Mouse (Mus musculus) 3T3-L1 (cell line): ENCODE measurements around the gene Vps50.
"Not testable (repeated sequence)": the region's sequence is repeated elsewhere in the genome, so short reads cannot be mapped to it uniquely, and the experiment has no call there.

Experiments used
- DNase-seq: peaks from one replicate; pipeline ENCODE4 v3.0.0-alpha.2; 2015; ENCODE audit warnings: low read depth, low spot score

Gene Vps50

GRCm38 (mm10) chr6:3536048-3536447 is 37.9 kb downstream of the Vps50 start:
- no peak for DNase-seq

DNA sequence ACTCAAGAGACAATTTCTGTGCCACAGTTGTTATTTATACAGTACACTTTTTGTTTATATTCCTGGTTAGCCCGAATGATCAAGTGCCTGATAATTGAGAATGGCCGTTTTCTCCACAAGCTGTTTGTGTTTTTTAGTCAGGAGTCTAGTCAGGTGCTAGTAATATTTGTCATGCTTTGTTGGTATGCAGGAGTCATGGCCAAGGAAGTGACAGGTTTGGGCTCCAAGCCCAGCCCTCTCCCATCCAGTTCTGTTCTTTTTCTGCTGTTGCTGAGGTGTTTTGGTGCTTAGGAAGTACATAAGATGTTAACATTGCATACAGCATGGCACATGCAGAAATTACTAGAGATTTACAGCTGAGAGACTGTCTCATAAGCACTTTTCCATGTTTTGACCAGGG is 41.3 kb downstream of the Vps50 start:
- no peak for DNase-seq

DNA sequence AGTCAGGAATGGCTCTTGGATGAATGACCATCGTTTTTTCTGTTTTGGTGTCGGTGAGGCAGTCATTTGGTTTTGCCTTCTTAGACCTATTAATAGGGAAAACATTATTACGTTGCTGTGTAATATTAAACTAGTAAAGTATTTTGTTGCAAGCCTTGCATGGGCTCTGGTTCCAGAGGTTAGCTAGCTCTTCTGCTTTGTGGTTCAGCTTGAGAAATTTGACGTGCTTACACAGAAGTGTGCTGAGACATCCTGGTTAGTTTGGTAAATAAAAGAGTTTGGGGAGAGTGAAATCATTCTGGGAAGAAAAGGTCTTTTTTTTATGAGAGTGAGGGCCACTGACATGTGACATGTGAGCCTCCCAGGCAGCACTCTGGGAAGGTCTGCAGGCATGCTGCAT is 45.7 kb downstream of the Vps50 start:
- no peak for DNase-seq

GRCm38 (mm10) chr6:3544970-3545369 is 46.8 kb downstream of the Vps50 start:
- DNase-seq = no peak

- DNase-seq = no peak
These were observed 50.8 kb downstream of the Vps50 start for GRCm38 (mm10) chr6:3548959-3549358.

DNA sequence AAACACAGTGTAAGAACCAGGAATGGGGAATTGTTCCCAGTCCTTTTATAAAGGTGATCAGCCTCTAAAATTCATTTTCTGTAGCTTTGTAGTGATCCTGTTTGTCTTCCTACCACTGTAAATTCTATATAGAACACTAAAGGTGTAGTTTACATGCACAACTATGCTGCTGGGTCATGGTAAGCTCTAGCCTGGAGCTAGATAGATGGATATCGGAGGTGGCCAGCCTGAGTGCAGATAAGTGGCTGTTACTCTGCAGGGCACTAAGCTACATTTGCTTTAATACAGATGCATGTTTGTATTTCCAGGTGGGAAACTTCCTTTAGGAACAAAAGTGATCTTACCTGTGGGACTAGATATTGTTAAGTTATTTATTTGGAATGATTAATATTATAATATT is 51.8 kb downstream of the Vps50 start:
- no peak for DNase-seq

DNA sequence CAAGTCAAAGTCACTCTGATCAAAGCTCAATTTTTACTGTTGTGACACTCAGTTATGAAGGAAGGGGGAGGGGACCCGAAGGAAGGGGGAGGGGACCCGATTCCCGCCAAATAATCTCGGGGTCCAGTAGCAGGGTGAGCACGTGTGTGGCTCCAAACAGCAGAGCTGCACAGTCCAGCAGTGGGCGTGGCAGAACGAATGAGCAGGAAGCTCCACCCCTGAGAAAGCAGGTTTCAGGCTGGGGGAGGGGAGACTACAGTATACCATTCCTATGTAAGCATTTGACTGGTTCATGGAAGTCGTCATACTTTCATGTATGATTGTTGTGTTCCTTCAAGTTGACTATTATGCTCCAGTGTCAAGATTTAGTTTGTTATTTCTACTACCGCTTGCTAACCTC is 54.5 kb downstream of the Vps50 start:
- not testable (repeated sequence) for DNase-seq

- no peak for DNase-seq
These were observed 59.0 kb downstream of the Vps50 start for GRCm38 (mm10) chr6:3557177-3557576.

GRCm38 (mm10) chr6:3560009-3560408 is 61.8 kb downstream of the Vps50 start:
- no peak for DNase-seq

DNA sequence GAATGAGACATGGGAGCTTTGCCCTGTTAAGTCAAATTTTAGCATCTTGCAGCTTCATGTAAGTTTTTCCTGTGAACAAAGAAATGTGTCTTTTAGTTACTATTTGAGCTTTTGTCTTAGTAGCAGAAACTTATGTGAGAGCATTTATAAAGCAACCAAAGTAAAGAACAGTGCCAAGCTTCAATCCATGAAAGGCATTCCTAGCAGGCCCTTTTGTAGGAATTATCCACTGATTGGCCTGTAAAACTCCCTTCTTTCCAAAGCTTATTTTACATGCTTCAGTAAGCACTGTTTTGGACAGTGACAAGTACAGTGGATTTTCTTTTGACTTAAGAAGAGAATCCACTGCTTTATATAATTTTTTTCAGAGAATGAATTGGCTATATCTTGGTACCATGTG is 64.1 kb downstream of the Vps50 start:
- DNase-seq = no peak

GRCm38 (mm10) chr6:3564118-3564517 is 65.9 kb downstream of the Vps50 start:
- DNase-seq = not testable (repeated sequence)

DNA sequence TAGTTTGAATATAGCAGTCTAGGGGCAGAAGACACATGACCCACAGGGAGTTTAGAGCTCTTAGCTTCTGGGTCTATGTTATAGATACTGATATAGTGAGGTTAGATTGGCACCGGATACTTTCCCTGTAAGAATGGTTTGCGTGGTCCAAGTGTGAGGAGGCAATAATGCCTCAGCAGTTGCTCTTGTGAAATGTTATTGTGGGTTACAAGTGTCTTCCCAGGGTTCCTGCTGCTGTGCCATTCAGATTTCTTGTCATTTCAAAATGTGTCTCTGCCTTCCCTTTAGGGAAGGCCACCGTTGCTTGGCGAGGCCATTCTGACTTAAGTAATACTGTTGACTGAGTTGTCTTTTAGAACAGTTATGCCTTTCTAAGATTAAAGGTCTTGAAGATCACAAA is 66.8 kb downstream of the Vps50 start:
- no peak for DNase-seq

DNA sequence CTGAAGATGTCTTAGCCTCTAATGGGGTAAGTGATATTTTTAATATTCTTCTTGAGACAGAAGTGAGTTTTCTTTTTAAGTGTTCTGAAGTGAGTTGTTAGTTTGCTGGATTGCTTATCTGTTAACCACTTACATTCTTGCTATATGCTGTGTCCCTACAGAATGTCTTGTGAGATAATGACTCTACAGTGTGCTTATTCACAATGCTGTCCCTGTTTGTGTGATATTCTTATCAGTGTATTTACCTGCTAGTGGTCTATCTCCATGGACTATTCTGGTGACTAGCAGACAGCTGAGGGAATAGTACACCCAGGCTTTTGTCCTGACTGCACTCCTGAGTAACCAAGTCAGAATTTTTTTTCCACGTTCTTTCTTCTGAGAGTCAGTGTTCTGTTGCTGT is 67.5 kb downstream of the Vps50 start:
- no peak for DNase-seq

GRCm38 (mm10) chr6:3567071-3567610 is 69.0 kb downstream of the Vps50 start:
- no peak for DNase-seq

DNA sequence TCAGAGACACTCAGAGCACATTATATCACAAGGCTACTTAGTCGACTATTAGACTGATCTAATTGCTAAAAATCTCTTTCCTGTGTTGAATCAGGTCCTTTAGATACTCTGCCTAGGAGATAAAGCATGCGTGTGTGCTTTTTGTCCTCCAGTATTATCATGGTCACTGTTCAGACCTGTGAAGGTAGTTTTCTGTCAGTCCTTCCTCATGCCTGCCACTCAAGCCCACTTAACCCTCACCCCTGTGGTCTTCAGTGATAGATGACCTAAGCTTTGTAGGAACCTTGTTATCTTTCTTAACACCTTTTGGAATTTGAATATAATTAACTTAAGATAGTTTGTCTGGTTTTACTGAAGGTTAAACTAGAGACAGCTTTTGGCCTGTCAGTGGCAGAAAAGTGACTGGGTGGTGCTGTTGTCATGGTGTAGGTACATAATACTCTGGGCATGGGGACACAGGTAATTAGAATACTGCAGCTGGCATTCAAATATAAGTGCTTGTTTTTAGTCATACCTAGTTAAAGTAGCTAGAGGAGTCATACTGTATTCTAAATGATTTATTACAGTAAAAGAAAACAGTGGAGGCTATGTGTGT is 74.1 kb downstream of the Vps50 start:
- DNase-seq = no peak

DNA sequence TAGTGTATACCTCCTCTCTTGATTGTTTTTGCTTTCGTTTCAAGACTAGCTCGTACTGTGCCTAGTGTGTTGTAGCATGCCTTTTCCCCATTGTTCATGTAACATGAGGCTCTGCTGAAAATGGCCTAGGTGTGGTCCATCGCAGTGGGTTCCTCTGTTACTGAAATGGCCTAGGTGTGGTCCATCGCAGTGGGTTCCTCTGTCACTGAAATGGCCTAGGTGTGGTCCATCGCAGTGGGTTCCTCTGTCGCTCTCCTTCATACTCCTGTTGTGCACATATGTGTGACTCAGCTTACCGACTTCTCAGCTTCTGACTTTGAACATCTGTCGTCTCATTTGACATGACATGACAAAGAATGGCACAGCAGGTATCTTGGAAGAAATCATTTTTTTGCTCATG is 75.6 kb downstream of the Vps50 start:
- DNase-seq = no peak

DNA sequence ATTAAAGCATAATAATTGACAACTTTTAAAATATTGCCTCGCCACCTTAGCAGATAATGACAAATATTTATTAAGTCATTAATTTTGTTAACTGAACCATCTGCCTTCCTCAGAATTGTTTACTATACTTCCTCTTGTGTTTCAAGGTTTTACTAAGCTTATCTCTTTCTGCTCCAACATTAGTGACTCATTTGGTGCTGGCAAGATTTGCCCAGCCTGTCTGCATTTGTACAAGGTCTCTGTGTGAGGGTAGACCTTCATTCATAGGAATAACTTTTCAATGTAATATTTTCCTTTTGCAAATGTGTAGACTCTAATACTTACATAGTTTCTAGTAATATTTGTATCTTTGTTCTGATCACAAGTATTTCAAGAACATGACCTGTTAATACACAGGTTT is 87.2 kb downstream of the Vps50 start:
- DNase-seq = no peak

GRCm38 (mm10) chr6:3590289-3590904 is 92.2 kb downstream of the Vps50 start:
- DNase-seq = no peak

GRCm38 (mm10) chr6:3594246-3594645 is 96.1 kb downstream of the Vps50 start:
- no peak for DNase-seq

- peak; percentile 52 for DNase-seq
These were observed 114.6 kb downstream of the Vps50 start for GRCm38 (mm10) chr6:3612827-3613226.

- DNase-seq = peak; percentile 64
These were observed 122.5 kb downstream of the Vps50 start for GRCm38 (mm10) chr6:3620428-3621387.
